Mouse (Mus musculus) heart, embryonic 12.5 days (tissue): Measurements from ENCODE around the gene Thada. TPM values are rescaled to one million over a fixed set of nuclear protein-coding genes. Genes with fewer than 3 reads are reported as not detected.
A peak's percentile ranks its signal among the peaks of the same experiment; 100 is the strongest.
"Not testable (repeated sequence)": the region's sequence is repeated elsewhere in the genome, so short reads cannot be mapped to it uniquely, and the experiment has no call there.

Source experiments
- ATAC-seq: fragments of 200-750 bp; cut with Nextera tagmentation; 2 replicates; pipeline ENCODE4 v1.8.0; 2017; ENCODE audit warnings: moderate TSS enrichment, moderate library complexity; ENCODE audit not compliant: insufficient number of reproducible peaks, low FRiP score
- H3K27ac ChIP-seq: fragments of 300-500 bp; sonication (generic); 2 replicates; pipeline ENCODE4 v1.5.1; 2016; ENCODE audit warnings: mild to moderate bottlenecking, moderate library complexity; ENCODE audit not compliant: poor library complexity, severe bottlenecking
- H3K27me3 ChIP-seq: fragments of 300-500 bp; sonication (generic); replicated peaks from 2 replicates; pipeline ENCODE4 v1.6.1; 2016; ENCODE audit warnings: mild to moderate bottlenecking, moderate library complexity
- H3K36me3 ChIP-seq: fragments of 300-500 bp; sonication (generic); 2 replicates; pipeline ENCODE4 v1.6.1; 2016; ENCODE audit warnings: mild to moderate bottlenecking, moderate library complexity
- H3K4me1 ChIP-seq: fragments of 300-500 bp; sonication (generic); replicated peaks from 2 replicates; pipeline ENCODE4 v1.6.1; 2016; ENCODE audit warnings: mild to moderate bottlenecking
- H3K4me2 ChIP-seq: fragments of 300-500 bp; sonication (generic); 2 replicates; pipeline ENCODE4 v1.6.1; 2016; ENCODE audit warnings: mild to moderate bottlenecking, moderate library complexity
- H3K4me3 ChIP-seq: fragments of 300-500 bp; sonication (generic); 2 replicates; pipeline ENCODE4 v1.5.1; 2016; ENCODE audit warnings: mild to moderate bottlenecking
- H3K9ac ChIP-seq: fragments of 300-500 bp; sonication (generic); 2 replicates; pipeline ENCODE4 v1.6.1; 2016; ENCODE audit warnings: mild to moderate bottlenecking, moderate library complexity
- H3K9me3 ChIP-seq: fragments of 300-500 bp; sonication (generic); replicated peaks from 2 replicates; pipeline ENCODE4 v1.6.1; 2016; ENCODE audit warnings: mild to moderate bottlenecking, moderate library complexity
- WGBS: fragments of 180-500 bp; shearing (Covaris S2); methylation state at CpG from one replicate; pipeline ENCODE4 v1.1.7; 2016; 5-methylcytosine and 5-hydroxymethylcytosine counted together
- polyA plus RNA-seq: library from polyadenylated mRNA; unstranded; fragments of >200 nt; fragmentation: Nextera tagmentation; extraction: Ambion mirVana; gene quantifications from 2 replicates; pipeline ENCODE4 v1.2.1, GENCODE M21; 2016

Thada gene
- polyA plus RNA-seq, 1 experiment from 2014 or later: 6.4 TPM

DNA sequence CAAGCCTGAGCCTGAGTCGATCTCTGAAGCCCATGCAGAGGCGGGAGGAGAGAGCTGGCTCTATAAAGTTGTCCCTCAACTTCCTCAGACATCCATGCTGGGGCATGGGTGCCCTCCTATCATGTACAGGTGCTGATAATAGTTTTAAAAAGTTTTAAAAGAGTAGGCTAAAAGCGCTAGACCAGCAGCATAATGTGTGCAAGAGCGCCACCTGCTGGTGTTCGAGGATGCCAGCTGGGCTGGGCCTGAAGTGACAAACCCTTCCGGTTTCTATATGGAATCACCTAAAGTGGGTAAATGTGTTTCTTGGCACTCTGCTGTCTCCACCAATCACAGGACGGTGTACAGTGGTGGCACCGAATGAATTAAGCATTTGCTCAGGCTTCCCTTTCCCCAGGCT is 275.1 kb downstream of the Thada start:
- Histone ChIP-seq H3K27ac (no peak overlapping the region), H3K36me3 (peaks cover 12% of the 10 kb centered on the region), H3K9ac (no peak overlapping the region), H3K4me3 (no peak overlapping the region), H3K4me2 (no peak overlapping the region), H3K4me1 (peaks cover 59% of the 10 kb centered on the region), H3K9me3 (no peaks in the 10 kb centered on the region), H3K27me3 (no peaks in the 10 kb centered on the region)
- 28% methylated on average over 8 of the region's 8 CpGs for WGBS
- ATAC-seq: no peak

DNA sequence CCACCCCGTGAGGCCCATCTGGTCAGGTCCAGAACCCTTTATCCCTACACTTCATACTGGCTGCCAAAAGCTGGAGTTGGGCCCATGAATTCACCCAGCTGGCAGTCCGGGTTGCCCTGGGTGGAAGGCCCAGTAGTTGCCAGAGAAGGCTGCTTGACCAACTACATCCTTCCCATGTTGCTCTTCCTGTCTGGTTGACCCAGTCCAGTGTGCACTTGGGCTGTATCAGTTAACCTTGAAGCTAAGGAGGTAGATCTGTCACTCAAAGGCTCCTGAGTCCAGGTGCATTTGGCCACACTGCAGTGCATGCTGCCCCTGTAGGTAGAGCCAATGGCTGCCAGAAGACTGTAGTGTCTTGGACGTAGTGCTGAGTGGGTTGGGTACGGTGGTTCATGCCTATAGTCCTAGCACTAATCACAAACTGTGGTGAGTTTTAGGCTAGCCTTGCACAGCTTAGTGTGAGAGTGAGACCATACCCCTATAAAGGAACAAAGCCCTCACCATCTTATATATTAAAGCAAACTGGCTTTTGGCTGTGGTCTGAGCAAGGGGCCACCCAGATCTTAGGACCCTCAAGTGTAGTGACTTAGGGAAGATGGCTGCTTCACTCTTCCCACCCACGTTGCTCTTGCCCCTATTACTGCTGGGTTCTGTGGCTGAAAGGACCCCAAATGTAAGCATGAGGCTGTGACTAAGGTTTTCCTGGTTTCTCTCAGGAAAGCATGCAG is 276.7 kb downstream of the Thada start:
- Histone ChIP-seq H3K4me1 (peaks cover 46% of the 10 kb centered on the region), H3K4me2 (peak overlapping the region; percentile 84), H3K27me3 (no peaks in the 10 kb centered on the region), H3K9me3 (no peaks in the 10 kb centered on the region), H3K9ac (peak overlapping the region; percentile 75), H3K36me3 (peaks cover 16% of the 10 kb centered on the region), H3K27ac (peak overlapping the region; percentile 96), H3K4me3 (peak overlapping the region; percentile 65; the same call in 1 of the 2 replicates)
- ATAC-seq: no peak
- 77% methylated on average over 5 of the region's 5 CpGs for WGBS

GRCm38 (mm10) chr17:84188374-84188961 is 277.5 kb downstream of the Thada start:
- H3K36me3 ChIP-seq: peaks cover 16% of the 10 kb centered on the region
- peaks cover 42% of the 10 kb centered on the region for H3K4me1 ChIP-seq
- H3K27ac ChIP-seq: peak overlapping the region; percentile 96
- peak; percentile 86 for ATAC-seq
- peak overlapping the region; percentile 75 for H3K9ac ChIP-seq
- peak overlapping the region; percentile 84 for H3K4me2 ChIP-seq
- WGBS: under 1% methylated on average over 38 of the region's 38 CpGs
- no peaks in the 10 kb centered on the region for H3K9me3 ChIP-seq
- peak overlapping the region; percentile 65 for H3K4me3 ChIP-seq
- H3K27me3 ChIP-seq: no peaks in the 10 kb centered on the region

- H3K27ac ChIP-seq: peak within 1 kb of the TSS; percentile 96
- WGBS: under 1% methylated on average over 64 of the region's 76 CpGs
- H3K4me2 ChIP-seq: peak within 1 kb of the TSS; percentile 87
- peaks cover 16% of the 10 kb centered on the region for H3K36me3 ChIP-seq
- no peaks in the 10 kb centered on the region for H3K27me3 ChIP-seq
- H3K9ac ChIP-seq: peak within 1 kb of the TSS; percentile 97
- H3K4me1 ChIP-seq: peaks cover 42% of the 10 kb centered on the region
- peak within 1 kb of the TSS; percentile 91 for H3K4me3 ChIP-seq
- no peaks in the 10 kb centered on the region for H3K9me3 ChIP-seq
- ATAC-seq: peak; percentile 90
Observed at GRCm38 (mm10) chr17:84187727-84188373, 278.2 kb downstream of the Thada start, which contains the start of gene Zfp36l2. Zfp36l2 (minus strand) TSS chr17:84187947.

- peak overlapping the region; percentile 87 for H3K4me2 ChIP-seq
- H3K36me3 ChIP-seq: peaks cover 16% of the 10 kb centered on the region
- not testable (repeated sequence) for H3K27me3 ChIP-seq, H3K9me3 ChIP-seq
- peak overlapping the region; percentile 96 for H3K27ac ChIP-seq
- ATAC-seq: peak; percentile 27
- peak overlapping the region; percentile 91 for H3K4me3 ChIP-seq
- peaks cover 41% of the 10 kb centered on the region for H3K4me1 ChIP-seq
- under 1% methylated on average over 15 of the region's 37 CpGs for WGBS
- H3K9ac ChIP-seq: peak overlapping the region; percentile 97
Observed at GRCm38 (mm10) chr17:84187264-84187663, 278.7 kb downstream of the Thada start.

DNA sequence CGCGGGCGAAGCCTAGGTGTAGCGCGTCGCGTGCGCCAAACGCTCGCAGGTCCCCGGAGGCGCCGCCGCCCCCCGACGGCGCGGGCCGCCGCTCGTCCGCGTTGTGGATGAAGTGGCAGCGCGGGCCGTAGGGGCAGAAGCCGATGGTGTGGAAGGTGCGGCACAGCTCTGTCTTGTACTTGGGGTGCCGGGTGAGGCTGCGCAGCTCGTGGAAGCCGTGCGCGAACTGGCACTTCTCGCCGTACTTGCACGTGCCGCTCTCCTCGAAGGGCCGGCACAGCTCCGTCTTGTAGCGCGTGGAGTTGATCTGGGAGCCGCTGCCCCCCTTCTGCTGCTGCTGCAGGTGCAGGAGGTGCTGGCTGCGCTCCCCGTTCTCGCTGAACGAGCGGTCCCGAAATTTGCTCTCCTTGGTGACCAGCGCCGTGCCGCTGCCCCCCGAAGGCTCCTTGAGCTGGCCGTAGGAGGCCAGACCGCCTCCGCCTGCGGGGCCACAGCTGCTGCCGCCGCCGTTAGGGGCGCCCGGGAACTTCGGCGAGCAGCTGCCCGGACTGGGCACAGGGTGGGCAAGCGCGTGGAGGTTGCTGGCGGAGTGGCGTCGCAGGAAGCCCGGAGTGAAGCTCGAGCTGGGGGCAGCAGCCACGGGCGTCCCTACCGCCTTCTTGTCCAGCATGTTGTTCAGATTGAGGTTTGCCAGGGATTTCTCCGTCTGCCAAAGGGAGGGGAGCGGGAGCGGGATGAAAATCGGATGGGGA is 279.4 kb downstream of the Thada start:
- Histone ChIP-seq H3K4me1 (peaks cover 40% of the 10 kb centered on the region), H3K27me3 (no peaks in the 10 kb centered on the region), H3K4me2 (peak overlapping the region; percentile 87), H3K27ac (peak overlapping the region; percentile 96), H3K4me3 (peak overlapping the region; percentile 91), H3K9ac (peak overlapping the region; percentile 97), H3K9me3 (no peaks in the 10 kb centered on the region), H3K36me3 (peaks cover 14% of the 10 kb centered on the region)
- under 1% methylated on average over 70 of the region's 80 CpGs for WGBS
- no peak for ATAC-seq

DNA sequence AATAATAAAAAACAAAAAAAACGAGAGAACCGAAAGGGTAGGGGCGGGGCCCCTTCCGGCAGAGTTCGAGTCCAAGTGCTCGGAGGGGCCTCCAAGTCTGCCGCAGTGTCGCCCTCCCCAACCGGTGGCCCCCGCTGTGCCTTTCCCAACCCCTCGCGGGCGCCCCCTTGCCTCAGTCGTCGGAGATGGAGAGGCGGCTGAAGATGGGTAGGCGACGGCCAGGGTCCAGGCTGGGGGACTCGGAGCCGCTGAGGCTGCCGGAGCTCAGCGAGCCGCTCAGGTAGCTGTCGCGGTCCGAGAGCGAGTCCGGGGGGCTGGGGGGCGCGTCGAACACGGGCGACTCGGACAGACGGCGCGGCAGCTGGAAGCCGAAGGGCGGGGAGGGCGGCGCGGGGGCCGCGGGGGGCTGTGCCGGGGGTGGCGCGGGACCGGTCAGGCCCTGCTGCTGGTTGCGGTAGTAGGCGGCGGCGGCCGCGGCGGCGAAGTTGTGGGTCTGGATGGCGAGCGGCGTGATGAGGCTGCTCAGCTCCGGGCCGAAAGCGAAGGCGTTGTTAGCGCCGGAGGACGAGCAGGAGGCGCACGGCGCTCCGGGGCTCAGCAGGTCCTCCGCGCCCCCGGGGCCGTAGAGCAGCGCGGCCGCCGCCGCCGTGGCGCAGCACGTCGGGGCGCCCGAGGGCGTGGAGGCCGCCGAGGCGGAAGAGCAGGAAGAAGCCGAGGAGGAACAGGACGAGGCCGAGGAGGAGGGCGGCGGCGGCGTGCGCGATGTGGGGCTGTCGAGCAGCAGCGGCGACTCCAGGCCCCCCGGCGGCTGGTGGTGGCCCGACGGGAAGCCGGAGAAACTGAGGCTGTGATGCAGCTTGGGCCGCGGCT is 280.2 kb downstream of the Thada start:
- Histone ChIP-seq H3K27ac (peak overlapping the region; percentile 96), H3K4me2 (peak overlapping the region; percentile 87), H3K4me3 (peak overlapping the region; percentile 91), H3K9ac (peak overlapping the region; percentile 97), H3K4me1 (peaks cover 45% of the 10 kb centered on the region), H3K27me3 (no peaks in the 10 kb centered on the region), H3K36me3 (peaks cover 11% of the 10 kb centered on the region), H3K9me3 (no peaks in the 10 kb centered on the region)
- WGBS: 1% methylated on average over 108 of the region's 108 CpGs
- ATAC-seq: no peak

DNA sequence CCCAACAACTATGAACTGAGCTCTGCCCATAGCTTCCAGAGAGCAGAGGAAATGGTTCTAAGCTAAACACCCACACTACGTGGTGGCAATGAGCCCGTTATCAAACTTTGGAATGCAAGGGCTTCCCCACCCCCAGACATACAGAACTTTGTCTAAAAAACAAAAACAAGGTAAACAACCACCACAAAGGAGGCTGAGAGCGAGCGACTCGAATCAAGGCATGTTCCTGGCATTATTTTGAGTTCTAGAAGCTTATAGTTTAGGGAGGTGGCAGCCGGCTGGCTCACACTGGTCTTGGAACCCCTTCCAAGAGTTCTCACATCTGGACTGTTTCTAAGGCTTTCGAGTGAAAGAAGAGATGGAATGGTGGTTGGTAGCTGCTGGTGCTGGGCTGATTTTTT is 281.0 kb downstream of the Thada start:
- Histone ChIP-seq H3K4me3 (peak overlapping the region; percentile 91), H3K36me3 (peaks cover 11% of the 10 kb centered on the region), H3K27ac (peak overlapping the region; percentile 91), H3K4me1 (peaks cover 53% of the 10 kb centered on the region), H3K9ac (peak overlapping the region; percentile 97), H3K27me3 (no peaks in the 10 kb centered on the region), H3K4me2 (peak overlapping the region; percentile 87), H3K9me3 (no peaks in the 10 kb centered on the region)
- no peak for ATAC-seq
- WGBS: 5% methylated on average over 7 of the region's 7 CpGs

DNA sequence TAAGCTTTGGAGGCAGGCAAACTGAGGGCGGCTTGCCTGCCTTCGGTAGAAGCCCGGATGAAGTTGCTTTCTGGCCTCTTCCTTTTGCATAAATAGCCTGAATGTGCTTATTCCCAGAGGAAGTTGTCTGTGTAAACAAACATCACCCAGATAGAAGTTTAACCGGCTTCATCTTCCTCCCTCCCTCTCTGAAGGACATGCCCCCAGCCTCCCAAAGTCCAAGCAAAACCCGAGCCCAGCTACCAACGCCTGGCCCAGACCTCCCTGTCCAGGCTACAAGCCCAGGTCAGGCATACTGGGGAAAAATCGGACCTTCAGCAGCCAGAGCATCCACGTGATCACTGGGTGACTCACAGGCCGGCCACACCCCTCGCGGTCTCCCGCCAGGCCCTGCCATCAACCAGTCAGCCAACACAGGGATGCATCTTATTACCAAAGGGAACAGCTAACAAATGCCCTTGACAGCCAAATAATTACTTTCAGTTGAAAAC is 282.7 kb downstream of the Thada start:
- peak overlapping the region; percentile 76 for H3K27ac ChIP-seq
- H3K9me3 ChIP-seq: no peaks in the 10 kb centered on the region
- H3K4me2 ChIP-seq: peak overlapping the region; percentile 60
- H3K4me3 ChIP-seq: peak overlapping the region; percentile 25
- WGBS: 1% methylated on average over 12 of the region's 12 CpGs
- H3K9ac ChIP-seq: peak overlapping the region; percentile 61
- ATAC-seq: peak; percentile 64
- H3K4me1 ChIP-seq: peaks cover 45% of the 10 kb centered on the region
- H3K27me3 ChIP-seq: no peaks in the 10 kb centered on the region
- peaks cover 11% of the 10 kb centered on the region for H3K36me3 ChIP-seq
